Mouse (Mus musculus) liver, postnatal 0 days (tissue): ENCODE results near the gene Vps26c. TPM values are rescaled to one million over a fixed set of nuclear protein-coding genes. Genes with fewer than 3 reads are reported as not detected.
"Not testable (repeated sequence)": the region's sequence is repeated elsewhere in the genome, so short reads cannot be mapped to it uniquely, and the experiment has no call there.

Experiments used
- ATAC-seq: fragments of 200-750 bp; cut with Nextera tagmentation; 2 replicates; pipeline ENCODE4 v1.8.0; 2017; ENCODE audit warnings: mild to moderate bottlenecking, moderate library complexity
- DNase-seq: peaks from one replicate; pipeline ENCODE4 v3.0.0-alpha.2; 2016
- H3K27ac ChIP-seq: fragments of 300-500 bp; sonication (generic); 2 replicates; pipeline ENCODE4 v1.5.1; 2014; ENCODE audit warnings: antibody characterized with exemption, moderate library complexity, mild to moderate bottlenecking, low read depth
- H3K27me3 ChIP-seq: fragments of 300-500 bp; sonication (generic); 2 replicates; pipeline ENCODE4 v1.6.1; 2014; ENCODE audit warnings: low read length, control low read depth, mixed read lengths; ENCODE audit not compliant: insufficient read depth
- H3K36me3 ChIP-seq: fragments of 300-500 bp; sonication (generic); replicated peaks from 2 replicates; pipeline ENCODE4 v1.6.1; 2014; ENCODE audit warnings: mild to moderate bottlenecking, control low read depth, low read length, moderate library complexity, mixed read lengths; ENCODE audit not compliant: insufficient read depth
- H3K4me1 ChIP-seq: fragments of 300-500 bp; sonication (generic); 2 replicates; pipeline ENCODE4 v1.6.1; 2014; ENCODE audit warnings: antibody characterized with exemption, mild to moderate bottlenecking, control low read depth; ENCODE audit not compliant: insufficient read depth
- H3K4me2 ChIP-seq: fragments of 300-500 bp; sonication (generic); 2 replicates; pipeline ENCODE4 v1.6.1; 2014; ENCODE audit warnings: low read depth, mild to moderate bottlenecking, low read length, moderate library complexity, mixed read lengths
- H3K4me3 ChIP-seq: fragments of 300-500 bp; sonication (generic); 2 replicates; pipeline ENCODE4 v1.5.1; 2014; ENCODE audit warnings: low read depth, low read length
- H3K9ac ChIP-seq: fragments of 300-500 bp; sonication (generic); replicated peaks from 2 replicates; pipeline ENCODE4 v1.6.1; 2014; ENCODE audit warnings: mild to moderate bottlenecking, moderate library complexity
- H3K9me3 ChIP-seq: fragments of 300-500 bp; sonication (generic); 2 replicates; pipeline ENCODE4 v1.6.1; 2016; ENCODE audit warnings: mild to moderate bottlenecking, control low read depth, low read length, mixed read lengths
- CTCF ChIP-seq: sonication (generic); IDR thresholded peaks from 2 replicates; pipeline ENCODE4 v1.5.1; 2016; ENCODE audit warnings: antibody characterized with exemption, low read depth
- EP300 ChIP-seq: IDR thresholded peaks from 2 replicates; pipeline ENCODE4 v1.6.1; 2016; ENCODE audit warnings: antibody characterized with exemption, low read depth, mild to moderate bottlenecking
- WGBS: fragments of 180-500 bp; shearing (Covaris S2); extraction: QIAGEN DNeasy Blood & Tissue Kit; methylation state at CpG from one replicate; pipeline ENCODE4 v1.1.7; 2014; ENCODE audit not compliant: insufficient replicate concordance; 5-methylcytosine and 5-hydroxymethylcytosine counted together
- polyA plus RNA-seq: library from polyadenylated mRNA; unstranded; fragments of >200 nt; fragmentation: Nextera tagmentation; extraction: Ambion mirVana; gene quantifications from 2 replicates; pipeline ENCODE4 v1.2.1, GENCODE M21; 2015

Vps26c gene
- polyA plus RNA-seq, 1 experiment from 2014 or later: 16.4 TPM

GRCm38 (mm10) chr16:94509983-94510382 is 16.6 kb downstream of the Vps26c start:
- H3K36me3 ChIP-seq: peaks cover 24% of the 10 kb centered on the region
- WGBS: 70% methylated on average over 2 of the region's 2 CpGs
- no peak for TF ChIP-seq EP300
- TF ChIP-seq CTCF: no peak
- H3K9me3 ChIP-seq: no peaks in the 10 kb centered on the region
- H3K4me1 ChIP-seq: no peaks in the 10 kb centered on the region
- DNase-seq (no peak), ATAC-seq (no peak)
- no peak overlapping the region for H3K4me2 ChIP-seq
- no peak overlapping the region for H3K4me3 ChIP-seq
- H3K9ac ChIP-seq: no peak overlapping the region
- H3K27ac ChIP-seq: no peak overlapping the region
- H3K27me3 ChIP-seq: no peaks in the 10 kb centered on the region

- DNase-seq: no peak
- peaks cover 32% of the 10 kb centered on the region for H3K36me3 ChIP-seq
- peak overlapping the region; percentile 71 for H3K27ac ChIP-seq
- peak; percentile 87 for ATAC-seq
- WGBS: 73% methylated on average over 8 of the region's 8 CpGs
- H3K9ac ChIP-seq: no peak overlapping the region
- H3K9me3 ChIP-seq: no peaks in the 10 kb centered on the region
- TF ChIP-seq EP300 (no peak), CTCF (no peak)
- no peaks in the 10 kb centered on the region for H3K27me3 ChIP-seq
- no peak overlapping the region for H3K4me2 ChIP-seq
- H3K4me1 ChIP-seq: 0 out of 2 replicates have a peak, but pooled peaks cover 3% of the 10 kb centered on the region
- no peak overlapping the region for H3K4me3 ChIP-seq
Measured at GRCm38 (mm10) chr16:94508769-94509168, 17.9 kb downstream of the Vps26c start.

DNA sequence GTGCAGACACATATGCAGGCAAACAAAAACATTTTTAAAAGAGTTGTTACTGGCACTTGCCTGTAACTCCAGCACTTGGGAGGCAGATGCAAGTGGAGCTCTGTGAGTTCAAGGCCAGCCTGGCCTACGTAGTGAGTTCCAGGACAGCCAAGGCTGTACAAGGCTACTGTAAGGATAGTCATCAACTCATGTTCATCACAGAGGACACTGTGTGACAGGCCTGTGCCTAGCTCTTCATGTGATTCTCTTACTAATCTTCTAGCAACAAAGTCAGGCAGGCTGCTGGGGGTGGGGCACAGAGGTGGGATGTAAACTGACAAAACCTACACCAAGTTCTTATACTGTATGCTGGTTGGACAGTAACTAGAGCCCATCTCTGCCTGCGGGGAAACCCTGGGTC is 19.6 kb downstream of the Vps26c start:
- no peak for DNase-seq
- Histone ChIP-seq H3K4me3 (no peak overlapping the region), H3K36me3 (peaks cover 37% of the 10 kb centered on the region), H3K27ac (no peak overlapping the region), H3K9ac (no peak overlapping the region), H3K9me3 (no peaks in the 10 kb centered on the region), H3K27me3 (no peaks in the 10 kb centered on the region), H3K4me1 (0 out of 2 replicates have a peak, but pooled peaks cover 3% of the 10 kb centered on the region), H3K4me2 (no peak overlapping the region)
- WGBS: 76% methylated on average over 2 of the region's 2 CpGs
- TF ChIP-seq EP300 (no peak), CTCF (no peak)
- ATAC-seq: no peak

GRCm38 (mm10) chr16:94504192-94504591 is 22.4 kb downstream of the Vps26c start:
- Histone ChIP-seq H3K9ac (no peak overlapping the region), H3K9me3 (no peaks in the 10 kb centered on the region), H3K4me2 (no peak overlapping the region), H3K36me3 (peaks cover 55% of the 10 kb centered on the region), H3K27me3 (no peaks in the 10 kb centered on the region), H3K4me1 (0 out of 2 replicates have a peak, but pooled peaks cover 3% of the 10 kb centered on the region), H3K4me3 (no peak overlapping the region), H3K27ac (no peak overlapping the region)
- no peak for TF ChIP-seq CTCF
- no peak for TF ChIP-seq EP300
- 44% methylated on average over 5 of the region's 5 CpGs for WGBS
- DNase-seq (no peak), ATAC-seq (no peak)

DNA sequence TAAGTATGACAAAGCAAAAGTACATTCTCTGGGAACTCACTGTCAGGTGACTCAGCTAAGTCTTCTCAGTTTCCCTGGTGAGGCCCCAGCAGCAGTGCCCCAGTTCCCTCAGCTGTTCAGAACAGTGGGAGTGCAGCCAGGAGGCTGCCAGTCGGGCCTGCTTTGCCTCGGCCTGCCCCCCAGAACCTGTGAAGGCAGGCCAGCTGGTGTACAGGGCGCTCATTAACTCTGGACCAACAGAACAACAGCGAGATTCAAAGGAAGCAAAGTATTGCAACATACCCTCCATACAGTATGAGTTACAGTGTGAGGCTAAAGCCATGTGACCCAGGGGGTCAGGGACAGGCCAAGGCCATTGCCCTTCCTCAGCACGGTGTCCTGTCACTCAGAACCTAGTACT is 28.7 kb downstream of the Vps26c start:
- TF ChIP-seq CTCF (no peak), EP300 (no peak)
- no peaks in the 10 kb centered on the region for H3K9me3 ChIP-seq
- 23% methylated on average over 5 of the region's 5 CpGs for WGBS
- peaks cover 41% of the 10 kb centered on the region for H3K36me3 ChIP-seq
- peaks cover 6% of the 10 kb centered on the region; the same call in 1 of the 2 replicates for H3K4me1 ChIP-seq
- H3K4me2 ChIP-seq: no peak overlapping the region
- DNase-seq (no peak), ATAC-seq (peak; percentile 80)
- no peak overlapping the region for H3K4me3 ChIP-seq
- no peaks in the 10 kb centered on the region for H3K27me3 ChIP-seq
- H3K9ac ChIP-seq: no peak overlapping the region
- 0 out of 2 replicates have a peak overlapping the region, but pooled peaks have one; percentile 18 for H3K27ac ChIP-seq

GRCm38 (mm10) chr16:94497176-94497575 is 29.5 kb downstream of the Vps26c start:
- H3K27ac ChIP-seq: 0 out of 2 replicates have a peak overlapping the region, but pooled peaks have one; percentile 18
- DNase-seq, H3K27me3 ChIP-seq, H3K4me1 ChIP-seq, H3K4me3 ChIP-seq, H3K9ac ChIP-seq, H3K4me2 ChIP-seq, H3K9me3 ChIP-seq: not testable (repeated sequence)
- WGBS: 82% methylated on average over 7 of the region's 7 CpGs
- peak; percentile 46 for ATAC-seq
- peaks cover 39% of the 10 kb centered on the region for H3K36me3 ChIP-seq

DNA sequence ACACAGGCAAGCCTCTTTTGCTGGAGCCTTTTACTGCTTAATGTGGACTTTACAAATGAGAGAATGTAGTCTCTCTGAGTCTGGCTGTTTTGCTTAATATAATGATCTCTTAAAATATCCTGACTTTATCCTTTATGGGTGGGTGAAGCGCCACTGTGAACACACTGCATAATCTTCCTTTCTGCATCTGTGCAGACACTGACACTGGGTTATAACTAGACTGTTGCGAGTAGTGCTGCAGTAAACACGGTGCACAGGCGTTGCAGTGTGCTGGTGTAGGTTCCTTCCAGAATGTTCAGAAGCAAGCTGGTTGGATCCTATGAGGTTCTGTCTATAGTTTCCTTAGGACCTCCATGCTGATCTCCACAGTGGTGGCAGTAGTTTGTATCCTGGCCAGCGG is 37.3 kb downstream of the Vps26c start:
- TF ChIP-seq CTCF: no peak
- no peak for TF ChIP-seq EP300
- no peak for ATAC-seq
- Histone ChIP-seq H3K4me3 (no peak overlapping the region), H3K9me3 (no peaks in the 10 kb centered on the region), H3K4me1 (no peaks in the 10 kb centered on the region), H3K4me2 (no peak overlapping the region), H3K27ac (no peak overlapping the region), H3K27me3 (no peaks in the 10 kb centered on the region), H3K36me3 (no peaks in the 10 kb centered on the region), H3K9ac (no peak overlapping the region)
- no peak for DNase-seq
- WGBS: 77% methylated on average over 5 of the region's 5 CpGs
